Mouse (Mus musculus): ENCODE data around the gene Dydc2.
"Not testable (repeated sequence)": the region's sequence is repeated elsewhere in the genome, so short reads cannot be mapped to it uniquely, and the experiment has no call there.

Gene Dydc2

GRCm38 (mm10) chr14:41069108-41069507 is at the start of gene Dydc2:
Gene Dydc2, minus strand, starts transcription at chr14:41069208.
- in situ Hi-C loops (cut with MboI, MseI): no loop called here

GRCm38 (mm10) chr14:41116271-41116670 is 47.3 kb upstream of the Dydc2 start:
- in situ Hi-C loops (cut with MboI, MseI): loop anchor here in 1 of 2 experiments (25.0 kb wide), 1 partner anchor 1871 kb away; the partner anchor contains the start of gene Gm8082

GRCm38 (mm10) chr14:41112944-41113343 is 43.9 kb upstream of the Dydc2 start:
- in situ Hi-C loops (cut with MboI, MseI): loop anchor here in 1 of 2 experiments (25.0 kb wide), 1 partner anchor 1874 kb away; the partner anchor contains the start of gene Gm8082

GRCm38 (mm10) chr14:41111031-41111668 is 42.1 kb upstream of the Dydc2 start:
- in situ Hi-C loops (cut with MboI, MseI): loop anchor here in 1 of 2 experiments (25.0 kb wide), 1 partner anchor 1876 kb away; the partner anchor contains the start of gene Gm8082

- in situ Hi-C loops (cut with MboI, MseI): loop anchor here in 1 of 2 experiments (25.0 kb wide), 1 partner anchor 1882 kb away; the partner anchor contains the start of gene Gm8082
Observed at GRCm38 (mm10) chr14:41104853-41105444, 35.9 kb upstream of the Dydc2 start, which contains the start of gene Mat1a. Gene Mat1a, plus strand, starts transcription at chr14:41105035.

GRCm38 (mm10) chr14:41102269-41102668 is 33.3 kb upstream of the Dydc2 start:
- in situ Hi-C loops (cut with MboI, MseI): loop anchor here in 1 of 2 experiments (25.0 kb wide), 1 partner anchor 1885 kb away; the partner anchor contains the start of gene Gm8082

GRCm38 (mm10) chr14:41101242-41101641 is 32.2 kb upstream of the Dydc2 start:
- in situ Hi-C loops (cut with MboI, MseI): loop anchor here in 1 of 2 experiments (25.0 kb wide), 1 partner anchor 1886 kb away; the partner anchor contains the start of gene Gm8082

- in situ Hi-C loops (cut with MboI, MseI): loop anchor here in 1 of 2 experiments (25.0 kb wide), 1 partner anchor 1887 kb away; the partner anchor contains the start of gene Gm8082
Observed at GRCm38 (mm10) chr14:41100712-41101111, 31.7 kb upstream of the Dydc2 start.

- in situ Hi-C loops (cut with MboI, MseI): loop anchor here in 1 of 2 experiments (25.0 kb wide), 1 partner anchor 1286 kb away; no protein-coding TSS in a partner anchor
Observed at GRCm38 (mm10) chr14:41098726-41099125, 29.7 kb upstream of the Dydc2 start.

GRCm38 (mm10) chr14:41096296-41096860 is 27.4 kb upstream of the Dydc2 start:
- in situ Hi-C loops (cut with MboI, MseI): loop anchor here in 1 of 2 experiments (25.0 kb wide), 1 partner anchor 1284 kb away; no protein-coding TSS in a partner anchor

- in situ Hi-C loops (cut with MboI, MseI): loop anchor here in 1 of 2 experiments (25.0 kb wide), 1 partner anchor 1282 kb away; no protein-coding TSS in a partner anchor
Observed at GRCm38 (mm10) chr14:41094114-41094513, 25.1 kb upstream of the Dydc2 start.

GRCm38 (mm10) chr14:41090777-41091176 is 21.8 kb upstream of the Dydc2 start:
- in situ Hi-C loops (cut with MboI, MseI): loop anchor here in 1 of 2 experiments (25.0 kb wide), 1 partner anchor 1278 kb away; no protein-coding TSS in a partner anchor

- in situ Hi-C loops (cut with MboI, MseI): loop anchor here in 1 of 2 experiments (25.0 kb wide), 1 partner anchor 1275 kb away; no protein-coding TSS in a partner anchor
Observed at GRCm38 (mm10) chr14:41087509-41087908, 18.5 kb upstream of the Dydc2 start.

- in situ Hi-C loops (cut with MboI, MseI): loop anchor here in 1 of 2 experiments (25.0 kb wide), 1 partner anchor 1270 kb away; no protein-coding TSS in a partner anchor
Observed at GRCm38 (mm10) chr14:41082408-41082807, 13.4 kb upstream of the Dydc2 start.

- in situ Hi-C loops (cut with MboI, MseI): no loop called here
Observed at GRCm38 (mm10) chr14:41072944-41073275, 3.9 kb upstream of the Dydc2 start.

- in situ Hi-C loops (cut with MboI, MseI): no loop called here
Observed at GRCm38 (mm10) chr14:41072229-41072943, 3.4 kb upstream of the Dydc2 start, which contains the start of gene Dydc1. Gene Dydc1, plus strand, starts transcription at chr14:41072911.

GRCm38 (mm10) chr14:41070343-41070742 is 1.3 kb upstream of the Dydc2 start:
- in situ Hi-C loops (cut with MboI, MseI): no loop called here

- in situ Hi-C loops (cut with MboI, MseI): no loop called here
Observed at GRCm38 (mm10) chr14:41066416-41066815, 2.6 kb downstream of the Dydc2 start.

GRCm38 (mm10) chr14:41065168-41065567 is 3.8 kb downstream of the Dydc2 start:
- in situ Hi-C loops (cut with MboI, MseI): no loop called here

- in situ Hi-C loops (cut with MboI, MseI): not testable (repeated sequence)
Observed at GRCm38 (mm10) chr14:41053190-41053589, 15.8 kb downstream of the Dydc2 start.

GRCm38 (mm10) chr14:41052481-41052880 is 16.5 kb downstream of the Dydc2 start:
- in situ Hi-C loops (cut with MboI, MseI): no loop called here

All from T-helper 17 cell (primary cell).